Mouse (Mus musculus) right cerebral cortex, postnatal 14 days (tissue): Measurements from ENCODE around the gene Asns.

Experiments
- DNase-seq: peaks from one replicate; pipeline ENCODE4 v3.0.0; 2022

Gene Asns

GRCm38 (mm10) chr6:7692884-7693585 lies at the start of gene Asns:
Gene Asns (minus strand): TSS chr6:7693254.
- peak; percentile 85 for DNase-seq

- no peak for DNase-seq
Observed at GRCm38 (mm10) chr6:7741721-7742120, 48.7 kb upstream of the Asns start.

- DNase-seq = no peak
Observed at GRCm38 (mm10) chr6:7737842-7738241, 44.8 kb upstream of the Asns start.

DNA sequence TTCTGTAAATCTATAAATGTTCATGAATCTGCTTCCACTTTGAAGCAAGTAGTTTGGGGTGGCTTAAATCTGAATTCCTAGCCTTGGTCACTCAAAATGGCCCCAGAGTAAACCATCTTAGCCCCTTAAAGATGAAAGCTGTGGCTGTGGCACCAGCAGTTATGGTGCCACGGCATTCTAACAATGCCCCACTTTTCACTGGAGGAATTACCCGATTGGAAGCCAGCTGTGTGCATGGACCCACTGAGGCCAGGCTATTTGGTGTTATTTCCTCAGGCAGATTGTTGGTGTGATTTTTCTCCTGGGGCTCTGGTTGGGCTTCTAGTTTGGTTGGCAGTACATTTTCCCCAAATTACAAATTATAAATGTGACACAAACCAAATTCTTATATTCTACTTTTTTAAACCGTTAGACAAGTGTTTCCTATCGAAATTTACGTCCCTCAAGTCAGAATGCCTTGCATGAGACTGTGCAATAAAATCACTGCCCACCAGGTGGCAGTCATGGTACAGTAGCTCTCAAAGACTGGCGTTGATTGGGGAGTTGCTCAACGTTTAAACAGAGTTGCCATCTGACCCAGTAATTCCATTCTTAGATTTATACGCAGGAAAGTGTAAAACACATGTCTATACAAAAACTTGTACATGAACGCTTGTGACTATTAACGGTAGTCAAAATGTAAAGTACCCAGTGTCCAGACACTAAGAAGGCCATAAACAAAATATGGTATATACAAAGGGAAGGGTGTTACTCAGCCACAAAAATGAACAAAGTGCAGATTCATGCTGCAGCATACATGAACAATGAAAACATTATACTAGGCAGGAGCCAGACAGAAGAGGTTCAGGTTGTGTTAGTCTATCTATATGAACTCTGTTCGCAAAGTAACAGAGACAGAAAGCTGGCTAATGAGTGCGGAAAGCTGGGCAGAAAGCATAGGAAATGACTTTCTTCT lies 40.0 kb upstream of the Asns start:
- DNase-seq = peak; percentile 90

DNA sequence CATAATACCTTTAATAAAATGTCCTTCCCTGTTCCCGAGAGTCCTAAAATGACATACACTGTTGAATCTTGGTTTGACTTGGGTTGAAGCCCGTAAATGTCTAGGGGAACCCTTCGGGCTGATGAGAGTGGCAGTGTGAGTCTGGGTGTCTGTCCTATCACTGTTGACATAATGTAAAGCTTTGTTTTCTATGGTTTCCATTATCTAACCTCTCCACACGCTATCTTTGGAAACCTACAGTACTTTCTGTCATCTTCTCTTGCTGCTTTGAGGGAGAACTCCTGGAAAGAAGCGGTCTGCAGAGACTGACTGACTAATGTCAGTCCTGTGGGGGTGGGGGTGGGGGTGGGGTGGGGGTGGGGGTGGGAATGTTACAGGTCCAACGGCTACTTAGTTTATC lies 39.0 kb upstream of the Asns start:
- DNase-seq = no peak

DNA sequence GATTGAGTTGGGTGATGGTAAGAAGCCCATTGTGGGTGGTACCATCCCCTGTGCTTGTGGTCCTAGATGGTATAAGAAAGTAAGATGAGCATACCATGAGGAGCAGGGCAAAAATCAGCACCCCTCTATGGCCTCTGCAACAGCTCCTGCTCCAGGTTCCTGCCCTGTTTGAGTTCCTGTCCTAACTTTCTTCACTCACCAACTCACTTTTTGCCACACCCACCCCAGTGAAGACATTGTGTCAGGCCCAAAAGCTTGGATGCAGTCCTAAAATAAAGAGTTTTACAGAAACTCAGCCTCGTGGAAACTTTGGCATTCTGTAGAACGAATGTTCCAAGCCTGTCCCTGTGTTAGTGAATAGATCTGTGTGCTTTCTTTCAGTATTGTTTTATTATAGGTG lies 36.1 kb upstream of the Asns start:
- DNase-seq = no peak

DNA sequence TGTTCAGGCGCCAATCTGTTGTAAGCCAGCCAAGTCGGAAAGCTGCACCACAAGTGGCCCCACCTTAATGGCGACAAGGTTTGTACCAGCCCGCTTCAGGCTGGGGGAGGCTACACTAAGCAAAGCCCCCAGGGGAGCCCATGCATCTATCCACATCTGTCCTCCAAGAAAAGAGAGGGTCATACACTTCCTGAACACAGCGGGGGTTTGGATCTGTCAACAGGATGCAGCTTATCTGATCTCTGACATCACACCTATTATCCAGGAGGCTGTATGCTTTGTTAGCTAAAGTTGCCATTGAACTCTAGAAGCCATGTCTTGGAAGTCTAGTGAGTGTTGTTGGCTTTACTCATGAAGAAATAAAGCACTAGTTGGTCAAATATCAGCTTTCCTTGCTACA lies 35.2 kb upstream of the Asns start:
- DNase-seq = no peak

DNA sequence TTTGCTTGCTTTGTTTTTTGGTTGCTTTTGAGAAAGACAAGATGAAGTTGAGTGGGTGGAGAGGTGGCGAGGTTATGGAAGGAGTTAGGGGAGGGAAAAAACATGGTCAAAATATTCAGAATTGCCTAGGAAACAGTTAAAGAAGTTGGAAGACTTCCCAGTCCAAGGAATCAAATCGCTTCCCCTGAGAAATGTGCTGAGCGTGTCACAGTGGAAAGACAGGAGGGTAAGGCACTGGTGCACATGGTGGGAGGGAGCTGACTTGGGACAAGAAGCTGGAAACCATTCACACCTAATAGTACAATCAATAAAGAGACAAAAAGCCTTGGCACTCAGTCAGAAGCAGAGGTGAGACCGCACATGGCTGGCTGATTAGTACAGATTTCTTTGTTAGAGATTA lies 23.2 kb upstream of the Asns start:
- no peak for DNase-seq

GRCm38 (mm10) chr6:7714230-7714629 lies 21.2 kb upstream of the Asns start:
- no peak for DNase-seq

DNA sequence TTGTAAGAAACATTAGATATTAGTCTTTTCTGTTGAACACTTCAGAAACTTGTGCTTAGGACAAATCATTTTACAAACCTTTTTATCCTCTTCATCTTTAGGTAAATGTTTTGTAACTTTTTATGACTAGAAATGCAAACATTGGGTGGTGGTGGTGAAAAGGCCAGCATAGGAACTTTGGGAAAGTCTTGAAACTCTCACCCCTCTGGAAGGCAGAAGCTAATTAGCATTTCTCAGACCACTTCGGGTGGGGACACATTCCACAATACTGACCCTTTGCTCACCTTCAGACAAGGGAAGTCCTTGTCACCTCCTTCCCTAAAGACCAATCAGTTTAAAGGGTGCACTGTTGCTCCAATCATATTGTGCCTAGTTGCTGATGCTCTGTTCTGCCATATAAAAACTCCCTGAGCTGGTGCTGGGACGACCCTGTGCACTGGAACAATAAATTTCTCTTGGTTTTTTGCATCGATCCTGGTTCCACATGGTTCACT lies 18.8 kb upstream of the Asns start:
- no peak for DNase-seq

- no peak for DNase-seq
Observed at GRCm38 (mm10) chr6:7708246-7708645, 15.2 kb upstream of the Asns start.

- no peak for DNase-seq
Observed at GRCm38 (mm10) chr6:7706796-7707195, 13.7 kb upstream of the Asns start.

DNA sequence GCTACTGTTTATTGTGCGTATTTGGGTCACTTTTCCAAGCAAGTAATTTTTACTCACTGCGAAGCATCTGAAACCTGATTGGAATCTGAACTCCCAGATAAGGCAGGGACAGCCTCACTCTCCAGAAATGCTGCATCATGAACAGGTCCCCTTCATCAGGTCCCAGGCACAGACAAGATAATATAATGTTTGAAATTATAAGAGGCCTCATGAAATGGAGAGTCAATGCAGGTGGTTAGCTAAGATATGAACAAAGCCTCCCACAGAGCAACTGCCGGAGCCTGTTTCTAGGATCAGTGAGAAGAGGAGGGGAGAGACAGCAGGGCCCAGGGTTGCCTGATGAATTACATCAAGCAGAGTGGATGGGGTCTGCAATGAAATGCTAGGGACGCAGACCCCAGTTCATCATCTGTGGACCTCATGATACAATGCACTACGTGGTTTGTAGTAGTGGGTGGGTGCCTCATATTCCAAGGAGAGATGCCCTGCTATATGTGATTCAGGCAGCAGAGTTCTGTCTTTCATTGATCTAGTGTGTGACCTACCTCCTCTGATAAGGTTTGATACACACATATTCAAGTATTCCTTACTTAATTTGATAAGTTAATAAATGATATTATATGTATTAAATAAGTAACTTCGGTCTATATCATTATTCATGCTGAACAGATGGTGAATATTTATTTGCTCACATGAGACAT lies 5.1 kb upstream of the Asns start:
- DNase-seq = no peak

DNA sequence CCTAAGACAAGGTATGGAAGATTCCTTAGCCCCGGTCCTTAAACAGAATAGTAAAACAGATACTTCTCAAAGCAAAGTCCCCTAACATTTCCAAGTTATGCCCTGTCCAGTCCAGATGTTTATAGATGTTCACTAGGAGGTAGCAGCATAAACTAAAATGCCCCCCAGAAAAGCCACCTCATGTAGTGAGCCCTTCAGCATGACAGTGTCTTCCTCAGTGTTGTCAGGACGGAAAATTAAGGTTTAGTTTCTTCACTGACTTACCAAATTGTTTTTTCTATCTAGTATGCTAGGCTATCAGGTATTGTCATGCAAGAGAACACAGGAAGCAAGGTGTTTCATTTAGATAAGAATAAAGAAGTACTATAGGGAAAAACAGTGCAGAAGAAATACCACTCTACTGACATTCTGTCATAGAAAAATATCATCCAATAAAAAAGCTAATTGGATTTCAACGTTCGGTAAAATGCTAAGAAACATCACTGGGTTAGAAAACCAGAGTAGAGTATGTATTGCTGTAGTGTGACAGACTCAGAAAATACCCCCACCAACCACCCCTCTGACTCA lies 4.1 kb upstream of the Asns start:
- DNase-seq = no peak

GRCm38 (mm10) chr6:7696641-7697040 lies 3.6 kb upstream of the Asns start:
- DNase-seq = no peak

DNA sequence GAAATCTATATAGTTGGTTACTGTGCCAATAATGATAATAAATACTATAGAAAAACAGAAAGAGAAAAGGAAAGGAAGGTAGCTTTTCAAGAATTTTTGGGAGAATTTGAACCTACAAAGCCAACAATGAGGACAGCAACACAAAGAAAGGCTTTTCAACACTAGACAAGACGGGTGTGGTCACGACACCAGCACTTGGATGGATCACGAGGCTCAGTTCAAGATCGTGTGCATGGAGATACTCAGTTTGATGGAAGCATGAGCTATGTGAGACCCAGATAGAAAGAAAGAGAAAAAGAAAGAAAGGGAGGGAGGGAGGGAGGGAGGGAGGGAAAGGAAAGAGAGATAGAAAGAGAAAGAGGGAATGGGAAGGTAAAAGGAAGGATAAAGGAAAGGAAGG lies 2.8 kb upstream of the Asns start:
- no peak for DNase-seq

DNA sequence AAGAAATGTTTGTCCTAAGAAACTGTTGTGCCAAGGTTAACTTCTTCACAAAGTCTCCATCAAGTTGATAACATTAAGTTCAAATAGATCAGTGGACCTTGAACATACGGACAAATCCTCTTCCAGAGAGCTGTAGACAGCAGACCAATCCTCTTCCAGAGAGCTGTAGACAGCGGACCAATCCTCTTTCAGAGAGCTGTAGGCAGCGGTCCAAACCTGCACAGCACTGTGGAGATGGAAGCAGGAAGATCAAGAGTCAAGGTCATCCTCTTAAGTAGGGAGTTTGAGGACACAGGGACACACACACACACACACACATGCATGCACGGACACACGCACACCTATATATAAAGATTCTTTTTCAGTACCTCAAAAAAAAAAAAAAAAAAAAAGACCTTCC lies 612 bp upstream of the Asns start:
- DNase-seq = no peak

DNA sequence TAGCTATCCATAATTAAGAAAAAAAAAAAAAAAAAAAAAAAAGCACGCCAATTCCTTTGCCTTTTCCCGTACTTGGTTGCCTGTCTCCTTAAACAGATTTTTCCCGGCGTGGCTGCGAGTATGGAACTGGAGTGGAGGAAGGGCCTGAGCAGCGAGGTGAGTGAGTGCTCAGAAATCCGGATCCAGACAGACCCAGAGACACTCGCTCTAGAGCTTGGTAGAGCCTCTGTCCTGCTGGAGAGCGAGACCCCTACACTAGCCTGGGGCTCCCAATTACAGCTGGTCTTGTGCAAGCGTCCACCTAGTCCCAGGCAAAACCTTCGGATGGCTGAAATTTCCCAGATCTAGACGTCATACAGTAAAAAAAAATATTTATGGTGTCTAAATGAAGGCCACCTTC lies 603 bp downstream of the Asns start:
- peak; percentile 37 for DNase-seq

- DNase-seq = no peak
Observed at GRCm38 (mm10) chr6:7692037-7692436, 1.0 kb downstream of the Asns start.

DNA sequence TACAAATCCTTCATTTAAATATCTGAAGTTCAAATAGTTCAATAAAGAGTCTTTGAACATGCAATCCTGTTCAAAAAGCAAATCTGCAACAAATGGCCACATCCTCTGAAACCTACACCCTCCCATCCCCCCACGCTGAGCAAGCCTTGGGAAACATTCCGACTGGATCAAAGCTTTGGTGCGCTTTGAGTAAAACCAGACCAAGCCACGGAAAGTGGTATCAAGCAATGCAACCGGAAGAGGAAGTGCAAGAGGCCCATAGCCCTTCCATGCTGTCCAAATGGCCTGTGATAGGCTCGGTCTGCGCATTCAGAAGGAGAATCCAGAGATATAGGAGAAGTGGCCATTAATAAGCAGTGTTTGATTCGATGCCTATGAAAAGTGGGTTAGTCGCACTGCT lies 2.6 kb downstream of the Asns start:
- DNase-seq = no peak

DNA sequence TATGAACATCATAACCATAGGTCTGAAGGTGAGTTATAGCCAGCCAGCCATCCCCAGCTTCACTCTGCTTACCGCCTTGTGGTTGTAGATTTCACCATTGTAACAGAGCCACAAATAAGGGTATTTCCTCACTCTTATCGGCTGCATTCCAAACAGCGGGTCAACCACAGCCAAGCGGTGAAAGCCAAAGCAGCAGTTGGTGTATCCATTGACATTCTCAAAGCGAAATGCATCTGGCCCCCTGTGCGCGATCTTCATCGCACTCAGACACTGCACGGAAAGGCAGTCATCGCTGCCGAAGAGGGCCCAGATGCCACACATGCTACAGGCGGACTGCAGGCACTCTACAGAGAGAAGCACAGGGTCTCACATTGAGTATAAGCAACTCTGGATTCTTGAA lies 3.9 kb downstream of the Asns start:
- no peak for DNase-seq

DNA sequence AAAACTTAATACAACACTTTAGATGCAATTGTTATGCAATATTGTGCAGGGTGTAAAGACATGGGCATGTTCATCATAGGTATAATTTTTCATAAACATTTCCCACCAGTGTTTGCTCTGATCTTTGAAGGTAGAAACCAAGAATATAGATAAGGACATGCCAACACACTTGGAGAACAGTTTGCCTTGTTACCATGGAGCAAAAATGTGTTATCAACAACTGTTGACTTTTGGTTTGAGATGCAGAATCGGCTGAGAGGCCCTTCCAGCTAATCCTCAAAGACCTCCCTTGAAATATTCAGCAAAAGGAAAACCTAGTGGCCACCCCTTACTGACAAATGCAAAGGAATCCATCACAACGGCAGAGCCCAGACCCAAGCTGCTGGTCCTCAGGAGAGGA lies 7.0 kb downstream of the Asns start:
- no peak for DNase-seq
